Mouse (Mus musculus): ENCODE measurements around the gene Lsm7. TPM values are rescaled to one million over a fixed set of nuclear protein-coding genes. Genes with fewer than 3 reads are reported as not detected.
"Not testable (repeated sequence)": the region's sequence is repeated elsewhere in the genome, so short reads cannot be mapped to it uniquely, and the experiment has no call there.

Gene Lsm7
- polyA plus RNA-seq, 1 experiment from 2014 or later: 344 TPM

DNA sequence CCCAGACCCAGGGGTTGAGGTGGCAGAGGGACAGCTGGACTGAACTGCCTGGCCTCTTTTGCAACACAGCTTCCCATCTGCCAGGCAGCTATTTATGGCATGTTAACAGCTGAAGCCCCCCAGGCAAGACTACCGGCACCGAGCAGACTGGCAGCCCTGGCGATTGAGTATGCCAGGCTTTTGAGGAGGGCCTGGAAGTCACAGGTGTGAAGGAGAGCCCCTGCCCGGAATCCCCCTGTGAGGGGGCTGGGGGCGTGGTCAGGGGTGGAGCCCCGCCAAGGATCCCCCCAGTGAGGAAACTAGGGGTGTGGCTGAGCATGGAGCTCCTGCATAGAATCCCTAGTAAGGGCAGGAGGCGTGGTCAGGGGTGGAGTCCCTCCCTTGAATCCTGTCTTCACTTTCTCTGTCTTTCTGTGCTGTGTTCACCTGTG is 18.0 kb downstream of the Lsm7 start:
- Histone ChIP-seq H3K9ac (replicated peaks) (no peak overlapping the region), H3K4me3 (replicated peaks) (no peak overlapping the region), H3K27me3 (peaks cover 86% of the 10 kb centered on the region), H3K27ac (no peak overlapping the region), H3K36me3 (no peaks in the 10 kb centered on the region), H3K4me2 (no peak overlapping the region), H3K4me1 (replicated peaks) (peaks cover 9% of the 10 kb centered on the region; the same call in 1 of the 2 replicates), H3K9me3 (peaks cover 7% of the 10 kb centered on the region; the same call in 1 of the 2 replicates)
- no peak for ATAC-seq (ENCODE audit: insufficient number of reproducible peaks, insufficient read depth, low FRiP score, low TSS enrichment, low read depth)
- 49% methylated on average over 7 of the region's 7 CpGs for WGBS

DNA sequence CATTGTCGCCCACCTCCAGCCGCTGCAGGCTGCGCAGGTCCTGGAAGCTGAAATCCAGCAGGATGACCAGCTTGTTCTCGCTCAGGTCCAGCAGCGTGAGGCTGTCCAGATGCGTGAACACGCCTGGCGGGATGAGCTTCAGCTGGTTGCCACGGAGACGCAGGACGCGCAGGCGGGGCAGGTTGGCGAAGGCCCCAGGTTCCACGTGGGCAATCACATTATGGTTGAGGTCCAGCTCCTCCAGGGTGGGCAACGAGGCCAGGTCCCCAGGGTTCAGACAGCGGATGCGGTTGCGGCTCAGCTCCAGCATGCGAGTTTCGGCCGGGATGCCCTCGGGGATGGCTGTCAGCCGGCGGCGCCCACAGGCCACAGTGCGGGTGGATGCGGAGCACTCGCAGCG is 19.4 kb downstream of the Lsm7 start:
- Histone ChIP-seq H3K4me1 (replicated peaks) (peaks cover 19% of the 10 kb centered on the region), H3K27me3 (peaks cover 73% of the 10 kb centered on the region), H3K9me3 (peaks cover 7% of the 10 kb centered on the region; the same call in 1 of the 2 replicates), H3K4me2 (0 out of 2 replicates have a peak overlapping the region, but pooled peaks have one; percentile 8), H3K27ac (no peak overlapping the region), H3K36me3 (0 out of 2 replicates have a peak, but pooled peaks cover 3% of the 10 kb centered on the region), H3K4me3 (replicated peaks) (peak overlapping the region; percentile 18), H3K9ac (replicated peaks) (no peak overlapping the region)
- 49% methylated on average over 30 of the region's 30 CpGs for WGBS
- ATAC-seq (ENCODE audit: insufficient number of reproducible peaks, insufficient read depth, low FRiP score, low TSS enrichment, low read depth): no peak

DNA sequence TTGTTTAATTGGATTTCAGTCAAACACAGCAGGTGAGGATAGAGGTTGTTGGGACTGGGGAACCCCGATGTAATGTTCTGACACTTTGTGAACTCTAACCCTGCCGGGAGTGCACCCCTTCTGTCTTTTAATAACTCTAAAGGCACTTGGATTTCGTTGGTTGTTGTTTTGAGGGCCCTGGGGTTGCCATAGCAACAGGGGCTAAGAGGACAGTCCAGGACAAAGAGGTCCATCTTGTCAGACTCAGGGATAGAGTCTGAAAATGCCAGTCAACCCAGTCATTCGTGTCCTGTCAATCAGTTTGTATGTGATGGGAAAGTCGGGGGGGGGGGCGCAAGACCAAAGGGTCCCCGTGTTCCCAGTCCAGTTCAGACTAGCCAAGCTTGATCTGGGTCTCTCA is 22.2 kb downstream of the Lsm7 start:
- H3K4me2 ChIP-seq: no peak overlapping the region
- H3K36me3 ChIP-seq: peaks cover 27% of the 10 kb centered on the region
- peaks cover 43% of the 10 kb centered on the region for H3K4me1 ChIP-seq (replicated peaks)
- H3K9me3 ChIP-seq: peaks cover 7% of the 10 kb centered on the region; the same call in 1 of the 2 replicates
- H3K9ac ChIP-seq (replicated peaks): no peak overlapping the region
- H3K27me3 ChIP-seq: peaks cover 51% of the 10 kb centered on the region
- no peak overlapping the region for H3K27ac ChIP-seq
- no peak for ATAC-seq (ENCODE audit: insufficient number of reproducible peaks, insufficient read depth, low FRiP score, low TSS enrichment, low read depth)
- 73% methylated on average over 7 of the region's 7 CpGs for WGBS
- H3K4me3 ChIP-seq (replicated peaks): no peak overlapping the region

DNA sequence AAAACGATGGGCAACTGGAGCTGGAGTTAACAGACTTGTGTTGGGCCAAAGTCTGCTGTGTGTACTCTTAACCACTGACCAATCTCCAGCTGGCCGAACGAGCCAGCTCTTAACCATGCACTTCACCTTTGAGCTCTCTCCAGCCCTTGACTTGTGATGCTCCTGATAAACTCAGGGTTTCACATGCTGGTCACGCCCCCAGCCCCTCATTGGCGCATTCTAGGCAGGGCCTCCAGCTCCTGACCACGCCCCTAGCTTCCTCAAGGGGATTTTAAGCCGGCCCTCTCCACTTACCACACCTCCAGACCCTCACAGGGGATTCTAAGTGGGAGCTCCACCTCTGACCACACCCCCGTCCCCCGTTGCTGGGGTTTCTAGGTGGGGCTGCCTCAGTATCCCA is 23.9 kb downstream of the Lsm7 start:
- H3K4me2 ChIP-seq: 0 out of 2 replicates have a peak overlapping the region, but pooled peaks have one; percentile 17
- H3K4me1 ChIP-seq (replicated peaks): peaks cover 47% of the 10 kb centered on the region
- no peak overlapping the region for H3K27ac ChIP-seq
- peaks cover 34% of the 10 kb centered on the region for H3K27me3 ChIP-seq
- WGBS: 3% methylated on average over 9 of the region's 9 CpGs
- no peak for ATAC-seq (ENCODE audit: insufficient number of reproducible peaks, insufficient read depth, low FRiP score, low TSS enrichment, low read depth)
- H3K9me3 ChIP-seq: peaks cover 7% of the 10 kb centered on the region; the same call in 1 of the 2 replicates
- peaks cover 27% of the 10 kb centered on the region for H3K36me3 ChIP-seq
- H3K9ac ChIP-seq (replicated peaks): no peak overlapping the region
- 0 out of 2 replicates have a peak overlapping the region, but pooled peaks have one; percentile 9 for H3K4me3 ChIP-seq (replicated peaks)

DNA sequence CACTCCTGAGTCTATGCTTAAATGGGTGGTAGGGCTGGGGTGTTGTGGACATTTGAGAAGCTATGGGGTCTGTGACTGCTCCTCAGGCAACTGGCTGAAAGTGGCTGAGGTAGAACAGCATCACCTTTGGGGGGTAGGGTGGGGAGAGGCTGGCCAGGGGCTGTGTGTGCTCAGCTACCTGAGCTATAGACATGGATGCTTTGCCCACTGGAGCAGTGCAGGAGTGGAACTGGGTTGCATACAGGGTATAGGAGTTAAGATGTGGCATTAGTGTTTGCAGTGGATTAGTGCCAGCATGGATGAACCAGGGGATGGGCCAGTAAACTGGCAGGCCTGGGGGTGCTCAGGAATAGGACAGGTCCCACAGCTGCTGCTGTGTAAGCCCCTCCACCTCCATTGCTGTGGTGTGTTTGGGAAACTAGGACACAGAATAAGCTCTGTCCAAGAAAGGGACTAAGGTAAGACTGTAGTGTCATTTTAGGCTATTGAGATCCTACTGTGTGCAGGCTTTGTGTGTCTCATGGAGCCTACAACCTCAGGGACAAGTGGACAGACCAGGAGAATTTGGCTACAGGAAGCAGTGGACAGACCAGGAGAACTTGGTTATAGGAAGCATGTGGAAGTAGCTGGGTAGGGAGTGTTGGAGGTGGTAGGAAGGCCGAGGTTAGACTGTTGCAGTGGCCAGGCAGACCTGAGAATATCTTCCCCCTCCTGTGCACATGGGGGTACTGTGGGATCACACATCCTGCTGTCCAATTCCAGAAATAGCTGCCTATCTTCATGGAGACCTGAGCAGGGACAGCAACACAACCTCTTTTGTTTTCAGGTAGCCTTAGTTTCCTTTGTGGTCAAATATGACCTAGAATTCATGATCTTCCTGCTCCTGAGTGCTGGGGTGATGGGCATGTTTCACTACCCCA is 25.4 kb downstream of the Lsm7 start:
- peaks cover 27% of the 10 kb centered on the region for H3K36me3 ChIP-seq
- 73% methylated on average over 1 of the region's 1 CpGs for WGBS
- ATAC-seq (ENCODE audit: insufficient number of reproducible peaks, insufficient read depth, low FRiP score, low TSS enrichment, low read depth): no peak
- no peak overlapping the region for H3K9ac ChIP-seq (replicated peaks)
- peaks cover 4% of the 10 kb centered on the region; the same call in 1 of the 2 replicates for H3K9me3 ChIP-seq
- peaks cover 19% of the 10 kb centered on the region for H3K27me3 ChIP-seq
- H3K4me1 ChIP-seq (replicated peaks): peaks cover 39% of the 10 kb centered on the region
- peak overlapping the region; percentile 7; the same call in 1 of the 2 replicates for H3K4me3 ChIP-seq (replicated peaks)
- no peak overlapping the region for H3K4me2 ChIP-seq
- 0 out of 2 replicates have a peak overlapping the region, but pooled peaks have one; percentile 12 for H3K27ac ChIP-seq

DNA sequence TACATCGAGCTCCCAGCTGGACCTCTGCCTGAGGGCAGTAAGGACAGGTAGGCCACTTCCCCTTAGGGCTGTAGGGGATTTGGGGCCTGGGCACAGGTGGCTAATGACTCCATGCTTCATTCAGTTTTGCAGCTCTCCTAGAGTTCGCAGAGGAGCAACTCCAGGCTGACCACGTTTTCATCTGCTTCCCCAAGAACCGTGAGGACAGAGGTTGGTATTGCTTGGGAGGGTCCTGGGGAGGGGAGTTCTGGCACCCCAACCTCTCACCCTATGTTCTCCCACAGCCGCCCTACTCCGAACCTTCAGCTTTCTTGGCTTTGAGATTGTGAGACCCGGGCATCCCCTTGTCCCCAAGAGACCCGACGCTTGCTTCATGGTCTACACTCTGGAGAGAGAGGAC is 26.4 kb downstream of the Lsm7 start:
- H3K9me3 ChIP-seq; H3K9ac ChIP-seq (replicated peaks); H3K27ac ChIP-seq; H3K27me3 ChIP-seq; ATAC-seq (ENCODE audit: insufficient number of reproducible peaks, insufficient read depth, low FRiP score, low TSS enrichment, low read depth): not testable (repeated sequence)
- Histone ChIP-seq H3K4me2 (peak overlapping the region; percentile 98), H3K36me3 (peaks cover 27% of the 10 kb centered on the region), H3K4me3 (replicated peaks) (peak overlapping the region; percentile 77), H3K4me1 (replicated peaks) (peaks cover 38% of the 10 kb centered on the region)
- WGBS: 84% methylated on average over 8 of the region's 9 CpGs

DNA sequence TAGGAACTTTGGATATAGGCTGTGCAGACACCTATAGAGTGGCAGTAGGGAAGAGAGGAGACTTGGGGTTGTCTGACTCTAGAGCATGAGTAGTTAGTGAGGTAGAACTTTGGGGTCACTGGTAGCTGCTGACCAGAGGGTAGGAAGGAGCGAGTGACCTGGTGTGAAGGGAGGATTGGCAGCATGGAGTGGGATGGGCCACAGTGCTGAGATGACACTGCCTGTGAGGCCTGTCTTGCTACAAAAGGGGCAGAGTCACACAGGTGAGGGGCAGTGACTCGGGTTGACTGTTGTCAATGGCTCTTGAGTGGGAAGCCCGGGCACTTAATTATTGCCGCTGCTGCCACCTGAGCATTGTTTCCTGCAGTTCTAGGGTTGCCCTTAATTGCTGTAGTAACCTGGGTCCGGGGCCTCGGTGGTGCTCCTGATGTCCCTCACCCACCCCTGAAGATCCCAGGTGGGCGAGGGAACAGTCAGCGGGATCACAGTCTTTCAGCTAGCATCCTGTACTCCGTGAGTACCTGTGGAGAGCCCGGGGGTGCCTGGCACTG is 27.1 kb downstream of the Lsm7 start:
- no peaks in the 10 kb centered on the region for H3K9me3 ChIP-seq
- H3K4me1 ChIP-seq (replicated peaks): peaks cover 38% of the 10 kb centered on the region
- H3K27ac ChIP-seq: no peak overlapping the region
- 76% methylated on average over 10 of the region's 10 CpGs for WGBS
- no peak for ATAC-seq (ENCODE audit: insufficient number of reproducible peaks, insufficient read depth, low FRiP score, low TSS enrichment, low read depth)
- H3K4me2 ChIP-seq: peak overlapping the region; percentile 98
- peak overlapping the region; percentile 77 for H3K4me3 ChIP-seq (replicated peaks)
- H3K36me3 ChIP-seq: peaks cover 27% of the 10 kb centered on the region
- peaks cover 2% of the 10 kb centered on the region for H3K27me3 ChIP-seq
- H3K9ac ChIP-seq (replicated peaks): peak overlapping the region; percentile 93

DNA sequence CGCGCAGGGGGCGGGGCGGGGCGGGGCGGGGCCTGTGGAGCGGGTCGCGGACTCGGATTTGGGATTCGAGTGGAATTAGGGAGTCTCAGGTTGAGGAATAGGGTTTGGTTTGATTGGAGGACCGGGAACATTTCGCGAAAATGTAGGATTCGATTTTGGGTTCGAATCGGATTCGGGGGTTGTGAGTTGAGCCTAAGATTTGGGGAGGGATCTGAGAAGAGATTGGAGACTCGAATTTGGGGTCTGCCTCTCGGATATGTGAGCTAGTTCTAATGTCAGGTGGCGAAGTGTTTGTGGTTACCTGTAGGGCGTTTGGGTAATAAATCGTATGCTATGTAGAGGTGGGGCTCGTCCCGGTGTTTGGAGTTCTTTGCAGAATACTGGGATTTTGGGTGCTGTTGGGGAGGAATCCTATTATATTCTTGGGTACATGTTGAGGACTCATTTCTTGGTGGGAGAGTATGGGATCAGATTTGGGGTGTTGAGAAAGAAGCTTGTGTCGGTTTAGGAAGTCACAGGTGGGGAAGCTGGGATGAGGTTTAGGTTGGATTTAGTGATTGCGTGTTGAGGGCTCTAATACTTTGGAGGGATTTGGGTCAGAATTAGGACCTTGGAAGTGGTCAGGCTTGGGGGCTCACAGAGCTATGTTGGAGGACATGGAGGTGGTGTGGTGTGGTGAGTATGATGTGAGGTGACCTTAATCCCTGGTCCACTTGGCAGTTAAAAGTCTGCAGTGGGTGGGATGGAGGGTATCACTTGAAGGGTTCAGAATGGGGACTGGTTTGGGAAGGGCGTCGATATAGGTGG is 27.7 kb downstream of the Lsm7 start:
- no peaks in the 10 kb centered on the region for H3K27me3 ChIP-seq
- peaks cover 38% of the 10 kb centered on the region for H3K4me1 ChIP-seq (replicated peaks)
- peaks cover 27% of the 10 kb centered on the region for H3K36me3 ChIP-seq
- H3K27ac ChIP-seq: peak overlapping the region; percentile 91
- H3K4me2 ChIP-seq: peak overlapping the region; percentile 98
- peak overlapping the region; percentile 93 for H3K9ac ChIP-seq (replicated peaks)
- no peak for ATAC-seq (ENCODE audit: insufficient number of reproducible peaks, insufficient read depth, low FRiP score, low TSS enrichment, low read depth)
- peak overlapping the region; percentile 77 for H3K4me3 ChIP-seq (replicated peaks)
- H3K9me3 ChIP-seq: no peaks in the 10 kb centered on the region
- WGBS: 7% methylated on average over 29 of the region's 29 CpGs

DNA sequence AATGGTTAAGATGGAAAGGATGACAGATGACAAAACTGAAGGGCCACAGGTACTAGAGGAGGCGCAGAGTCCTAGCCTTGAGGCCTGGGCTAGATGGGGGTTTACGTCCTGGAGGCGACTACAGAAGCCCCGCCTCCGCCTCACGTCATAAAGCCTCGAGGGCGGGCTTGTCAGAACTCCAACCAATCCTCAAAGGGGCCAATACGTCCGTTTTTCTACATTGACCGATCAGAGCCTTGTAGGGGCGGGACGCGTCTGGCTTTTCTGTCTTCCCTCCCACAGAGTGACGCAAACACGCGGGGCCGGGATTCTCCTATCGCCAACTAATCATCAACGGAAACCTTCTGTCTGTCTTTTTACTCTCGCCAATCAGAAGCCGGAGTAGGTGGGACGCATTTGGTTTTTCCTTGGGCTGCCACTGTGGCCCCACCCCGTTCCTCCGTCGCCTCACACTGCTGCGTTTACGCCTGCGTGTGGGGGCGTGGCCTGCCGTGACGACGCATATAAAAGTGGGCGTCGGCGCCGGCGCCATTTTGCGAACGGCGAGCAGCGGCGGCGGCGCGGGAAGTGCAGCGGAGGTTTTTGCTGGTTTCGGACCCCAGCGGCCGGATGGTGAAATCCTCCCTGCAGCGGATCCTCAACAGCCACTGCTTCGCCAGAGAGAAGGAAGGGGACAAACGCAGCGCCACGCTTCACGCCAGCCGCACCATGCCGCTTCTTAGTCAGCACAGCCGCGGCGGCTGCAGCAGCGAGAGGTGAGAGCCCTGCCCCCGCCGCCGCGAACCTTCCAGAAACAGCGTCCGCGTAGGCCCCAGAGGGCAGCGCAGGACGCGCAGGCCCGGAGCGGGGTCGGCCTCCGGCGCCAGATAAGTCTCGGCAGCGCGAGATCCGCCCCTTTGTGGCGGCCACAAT is 28.6 kb downstream of the Lsm7 start, which contains the start of gene Oaz1:
TSS of gene Oaz1 (plus strand) at position 506 of the 912 bp plus-strand sequence.
- ATAC-seq (ENCODE audit: insufficient number of reproducible peaks, insufficient read depth, low FRiP score, low TSS enrichment, low read depth): peak; percentile 97
- peak within 1 kb of the TSS; percentile 98 for H3K4me2 ChIP-seq
- H3K27me3 ChIP-seq: no peaks in the 10 kb centered on the region
- peaks cover 27% of the 10 kb centered on the region for H3K36me3 ChIP-seq
- peak within 1 kb of the TSS; percentile 91 for H3K27ac ChIP-seq
- under 1% methylated on average over 82 of the region's 82 CpGs for WGBS
- peaks cover 36% of the 10 kb centered on the region for H3K4me1 ChIP-seq (replicated peaks)
- H3K9ac ChIP-seq (replicated peaks): peak within 1 kb of the TSS; percentile 93
- no peaks in the 10 kb centered on the region for H3K9me3 ChIP-seq
- peak within 1 kb of the TSS; percentile 77 for H3K4me3 ChIP-seq (replicated peaks)

DNA sequence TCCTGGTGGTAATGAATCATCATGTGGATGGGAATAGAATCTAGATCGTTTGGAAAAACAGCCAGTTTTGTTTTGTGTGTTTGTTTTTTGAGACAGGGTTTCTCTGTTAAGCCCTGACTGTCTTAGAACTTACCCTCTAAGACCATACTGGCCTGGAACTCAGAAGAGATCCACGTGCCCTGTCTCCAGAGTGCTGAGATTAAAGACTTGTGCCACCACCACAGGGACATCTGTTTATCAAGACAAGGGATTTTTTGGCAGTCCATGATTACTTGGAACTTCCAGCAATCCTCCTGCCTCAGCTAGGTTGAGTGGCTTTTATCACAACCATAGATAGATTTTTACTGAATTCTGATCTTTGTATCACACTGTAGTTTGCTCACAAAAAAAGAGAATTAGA is 30.2 kb downstream of the Lsm7 start:
- 72% methylated on average over 2 of the region's 2 CpGs for WGBS
- H3K4me3 ChIP-seq (replicated peaks): no peak overlapping the region
- no peak for ATAC-seq (ENCODE audit: insufficient number of reproducible peaks, insufficient read depth, low FRiP score, low TSS enrichment, low read depth)

More for the DNA sequence above, 30.2 kb downstream of the Lsm7 start:
- H3K4me2 ChIP-seq: no peak overlapping the region
- no peak overlapping the region for H3K9ac ChIP-seq (replicated peaks)
- H3K27ac ChIP-seq: no peak overlapping the region
- H3K9me3 ChIP-seq: no peaks in the 10 kb centered on the region
- H3K36me3 ChIP-seq: peaks cover 16% of the 10 kb centered on the region
- H3K4me1 ChIP-seq (replicated peaks): peaks cover 21% of the 10 kb centered on the region
- H3K27me3 ChIP-seq: no peaks in the 10 kb centered on the region
